Mouse (Mus musculus) stomach, postnatal 0 days (tissue): ENCODE results near the gene Tia1. TPM values are rescaled to one million over a fixed set of nuclear protein-coding genes. Genes with fewer than 3 reads are reported as not detected.

Experiments used
- ATAC-seq: fragments of 200-750 bp; cut with Nextera tagmentation; 2 replicates; pipeline ENCODE4 v1.8.0; 2017; ENCODE audit not compliant: low FRiP score, low TSS enrichment
- DNase-seq: peaks from one replicate; pipeline ENCODE4 v3.0.0-alpha.2; 2016; ENCODE audit warnings: low spot score
- H3K27ac ChIP-seq: fragments of 300-500 bp; sonication (generic); replicated peaks from 2 replicates; pipeline ENCODE4 v1.5.1; 2014; ENCODE audit warnings: mild to moderate bottlenecking, control low read depth
- H3K27me3 ChIP-seq: fragments of 300-500 bp; sonication (generic); 2 replicates; pipeline ENCODE4 v1.6.1; 2014; ENCODE audit warnings: low read length; ENCODE audit not compliant: control insufficient read depth, insufficient read depth
- H3K36me3 ChIP-seq: fragments of 300-500 bp; sonication (generic); 2 replicates; pipeline ENCODE4 v1.6.1; 2014; ENCODE audit warnings: low read length, mixed read lengths; ENCODE audit not compliant: control insufficient read depth, insufficient read depth
- H3K4me1 ChIP-seq: fragments of 300-500 bp; sonication (generic); replicated peaks from 2 replicates; pipeline ENCODE4 v1.6.1; 2014; ENCODE audit warnings: antibody characterized with exemption; ENCODE audit not compliant: control insufficient read depth, insufficient read depth
- H3K4me2 ChIP-seq: fragments of 300-500 bp; sonication (generic); replicated peaks from 2 replicates; pipeline ENCODE4 v1.6.1; 2014; ENCODE audit warnings: low read depth, mild to moderate bottlenecking, control low read depth, moderate library complexity
- H3K4me3 ChIP-seq: fragments of 300-500 bp; sonication (generic); 2 replicates; pipeline ENCODE4 v1.5.1; 2014; ENCODE audit warnings: low read depth, low read length, control low read depth
- H3K9ac ChIP-seq: fragments of 300-500 bp; sonication (generic); 2 replicates; pipeline ENCODE4 v1.6.1; 2014; ENCODE audit warnings: mild to moderate bottlenecking, low read length, control low read depth, mixed read lengths
- H3K9me3 ChIP-seq: fragments of 300-500 bp; sonication (generic); 2 replicates; pipeline ENCODE4 v1.6.1; 2016; ENCODE audit warnings: low read length; ENCODE audit not compliant: control insufficient read depth
- CTCF ChIP-seq: IDR thresholded peaks from 2 replicates; pipeline ENCODE4 v1.5.1; 2016; ENCODE audit warnings: antibody characterized with exemption, low read depth, mild to moderate bottlenecking, moderate library complexity
- EP300 ChIP-seq: optimal IDR thresholded peaks from 2 replicates; pipeline ENCODE3; 2016; ENCODE audit warnings: antibody characterized with exemption
- WGBS: fragments of 180-500 bp; shearing (Covaris S2); extraction: QIAGEN DNeasy Blood & Tissue Kit; methylation state at CpG from one replicate; pipeline ENCODE4 v1.1.7; 2014; 5-methylcytosine and 5-hydroxymethylcytosine counted together
- polyA plus RNA-seq: library from polyadenylated mRNA; unstranded; fragments of >200 nt; fragmentation: Nextera tagmentation; extraction: Ambion mirVana; gene quantifications from 2 replicates; pipeline ENCODE4 v1.2.1, GENCODE M21; 2015

Tia1 gene
- polyA plus RNA-seq, 1 experiment from 2014 or later, result 44.6 TPM

- ATAC-seq (no peak; the same call in none of the 2 replicates), DNase-seq (no peak)
- TF ChIP-seq EP300 (no peak), CTCF (no peak; the same call in 1 of the 2 replicates)
- WGBS, result 4% methylated on average over 14 of the region's 14 CpGs
- H3K9ac ChIP-seq, result peak overlapping the region; percentile 89
- no peaks in the 10 kb centered on the region for H3K36me3 ChIP-seq
- peak overlapping the region; percentile 65 for H3K4me2 ChIP-seq
- H3K4me3 ChIP-seq, result peak overlapping the region; percentile 94
- no peaks in the 10 kb centered on the region for H3K9me3 ChIP-seq
- no peaks in the 10 kb centered on the region for H3K4me1 ChIP-seq
- peak overlapping the region; percentile 94 for H3K27ac ChIP-seq
- no peaks in the 10 kb centered on the region for H3K27me3 ChIP-seq
These were observed 6.6 kb upstream of the Tia1 start for GRCm38 (mm10) chr6:86397257-86397980.

- TF ChIP-seq CTCF, result no peak
- TF ChIP-seq EP300, result no peak
- H3K27ac ChIP-seq, result no peak overlapping the region
These were observed 5.0 kb upstream of the Tia1 start for GRCm38 (mm10) chr6:86398986-86399385.

GRCm38 (mm10) chr6:86399995-86400394 is 4.0 kb upstream of the Tia1 start:
- no peak overlapping the region for H3K4me3 ChIP-seq
- H3K4me1 ChIP-seq, result no peaks in the 10 kb centered on the region
- DNase-seq, result peak; percentile 39
- no peak for TF ChIP-seq CTCF
- TF ChIP-seq EP300, result no peak
- peak; percentile 52; the same call in 1 of the 2 replicates for ATAC-seq
- H3K27me3 ChIP-seq, result no peaks in the 10 kb centered on the region
- no peaks in the 10 kb centered on the region for H3K9me3 ChIP-seq
- no peaks in the 10 kb centered on the region for H3K36me3 ChIP-seq
- WGBS, result 63% methylated on average over 2 of the region's 2 CpGs
- H3K27ac ChIP-seq, result peak overlapping the region; percentile 40; the same call in 1 of the 2 replicates
- H3K9ac ChIP-seq, result no peak overlapping the region
- no peak overlapping the region for H3K4me2 ChIP-seq

More at GRCm38 (mm10) chr6:86398986-86399385, 5.0 kb upstream of the Tia1 start:
- Histone ChIP-seq H3K36me3 (no peaks in the 10 kb centered on the region), H3K9me3 (no peaks in the 10 kb centered on the region), H3K4me1 (no peaks in the 10 kb centered on the region), H3K4me3 (no peak overlapping the region), H3K4me2 (no peak overlapping the region), H3K27me3 (no peaks in the 10 kb centered on the region), H3K9ac (no peak overlapping the region)
- ATAC-seq (no peak), DNase-seq (no peak)
- WGBS, result 84% methylated on average over 2 of the region's 2 CpGs

GRCm38 (mm10) chr6:86400972-86401371 is 3.0 kb upstream of the Tia1 start:
- Histone ChIP-seq H3K9ac (no peak overlapping the region; the same call in 1 of the 2 replicates), H3K4me3 (no peak overlapping the region), H3K27me3 (no peaks in the 10 kb centered on the region), H3K4me1 (no peaks in the 10 kb centered on the region), H3K27ac (0 out of 2 replicates have a peak overlapping the region, but pooled peaks have one; percentile 41), H3K4me2 (peak overlapping the region; percentile 46), H3K36me3 (no peaks in the 10 kb centered on the region), H3K9me3 (no peaks in the 10 kb centered on the region)
- TF ChIP-seq CTCF (peak; percentile 82), EP300 (peak; percentile 49)
- DNase-seq (peak; percentile 81), ATAC-seq (peak; percentile 58)
- 2% methylated on average over 9 of the region's 9 CpGs for WGBS

GRCm38 (mm10) chr6:86402681-86403607 is 1.1 kb upstream of the Tia1 start:
- H3K9ac ChIP-seq, result no peak overlapping the region
- ATAC-seq, result no peak
- no peaks in the 10 kb centered on the region for H3K36me3 ChIP-seq
- peak overlapping the region; percentile 87 for H3K4me3 ChIP-seq
- H3K4me1 ChIP-seq, result no peaks in the 10 kb centered on the region
- DNase-seq, result no peak
- peak overlapping the region; percentile 42 for H3K4me2 ChIP-seq
- H3K9me3 ChIP-seq, result no peaks in the 10 kb centered on the region
- WGBS, result 34% methylated on average over 12 of the region's 12 CpGs
- TF ChIP-seq EP300 (no peak), CTCF (no peak)
- no peaks in the 10 kb centered on the region for H3K27me3 ChIP-seq
- H3K27ac ChIP-seq, result no peak overlapping the region
